Mouse (Mus musculus): ENCODE results near the gene Atg2a. TPM values are rescaled to one million over a fixed set of nuclear protein-coding genes. Genes with fewer than 3 reads are reported as not detected.

Atg2a gene
- polyA plus RNA-seq, 1 experiment, result 28.9 TPM

- TF ChIP-seq CTCF (IDR thresholded peaks at IDR 0.05; ENCODE audit: extremely low read depth, insufficient read depth, low read length) (no peak), POLR2A (IDR thresholded peaks at IDR 0.05; ENCODE audit: extremely low read depth, insufficient read depth, low read length) (no peak)
- H3K4me1 ChIP-seq (ENCODE audit: control insufficient read depth, insufficient read depth, low read length), result peaks cover 3% of the 10 kb centered on the region; the same call in 1 of the 2 replicates
- H3K4me3 ChIP-seq (ENCODE audit: insufficient read depth, low read length), result no peak overlapping the region; the same call in 1 of the 2 replicates
- no peak overlapping the region for H3K27ac ChIP-seq (ENCODE audit: insufficient read depth, low read length)
These were observed 1.8 kb downstream of the Atg2a start for GRCm38 (mm10) chr19:6243226-6243625.

DNA sequence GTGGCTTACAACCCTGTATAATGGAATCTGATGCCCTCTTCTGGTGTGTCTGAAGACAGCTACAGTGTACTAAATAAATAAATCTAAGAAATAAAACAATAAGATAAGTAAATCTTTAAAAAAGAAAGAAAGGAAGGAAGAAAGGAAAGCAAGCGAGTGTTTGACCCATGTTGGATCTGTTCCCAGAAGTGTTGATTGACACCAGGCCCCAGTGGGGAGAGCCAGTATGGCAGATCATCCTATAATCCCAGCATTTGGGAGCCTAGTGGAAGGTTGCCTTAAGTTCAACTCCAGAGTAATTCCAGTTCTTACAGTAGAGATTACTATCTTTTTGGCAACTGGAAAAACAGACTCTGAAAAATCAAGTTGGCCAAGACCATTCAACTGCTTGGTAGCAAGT is 4.3 kb downstream of the Atg2a start:
- H3K27ac ChIP-seq (ENCODE audit: insufficient read depth, low read length), result no peak overlapping the region
- peaks cover 3% of the 10 kb centered on the region; the same call in 1 of the 2 replicates for H3K4me1 ChIP-seq (ENCODE audit: control insufficient read depth, insufficient read depth, low read length)
- TF ChIP-seq CTCF (IDR thresholded peaks at IDR 0.05; ENCODE audit: extremely low read depth, insufficient read depth, low read length) (no peak), POLR2A (IDR thresholded peaks at IDR 0.05; ENCODE audit: extremely low read depth, insufficient read depth, low read length) (no peak)
- H3K4me3 ChIP-seq (ENCODE audit: insufficient read depth, low read length), result no peak overlapping the region

DNA sequence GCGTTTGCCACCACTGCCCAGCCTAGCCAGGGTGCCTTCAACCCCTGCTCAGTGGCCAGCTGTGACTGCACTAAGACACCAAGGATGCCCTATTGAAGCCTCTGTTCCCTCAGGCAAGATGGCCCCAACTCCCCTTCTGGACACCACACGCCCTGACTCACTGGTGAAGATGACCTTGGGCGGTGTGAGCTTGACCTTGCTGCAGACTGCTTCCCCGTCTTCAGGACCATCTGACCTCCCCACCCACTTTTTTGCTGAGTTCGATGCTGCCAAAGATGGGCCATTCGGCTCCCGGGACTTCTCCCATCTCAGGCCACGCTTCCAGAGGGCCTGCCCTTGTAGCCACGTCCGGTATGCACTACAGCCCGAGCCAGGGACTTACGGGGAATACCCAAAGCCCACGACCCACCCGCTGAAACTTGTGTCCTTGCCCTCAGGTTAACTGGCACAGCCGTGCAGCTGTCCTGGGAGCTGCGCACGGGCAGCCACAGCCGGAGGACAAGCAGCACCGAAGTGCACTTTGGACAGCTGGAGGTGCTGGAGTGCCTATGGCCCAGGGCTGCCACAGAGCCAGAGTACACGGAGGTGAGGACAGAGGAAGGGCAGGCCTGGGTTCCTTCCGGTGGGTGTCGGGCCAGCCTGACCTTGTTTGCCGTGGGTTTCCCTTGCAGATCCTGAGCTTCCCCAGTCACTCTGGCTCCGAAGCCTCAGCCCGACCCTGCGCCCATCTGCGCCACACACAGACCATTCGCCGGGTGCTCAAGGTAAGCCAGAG is 6.2 kb downstream of the Atg2a start:
- Histone ChIP-seq H3K4me3 (ENCODE audit: insufficient read depth, low read length) (no peak overlapping the region), H3K27ac (ENCODE audit: insufficient read depth, low read length) (no peak overlapping the region), H3K4me1 (ENCODE audit: control insufficient read depth, insufficient read depth, low read length) (no peaks in the 10 kb centered on the region; the same call in 1 of the 2 replicates)
- TF ChIP-seq CTCF (IDR thresholded peaks at IDR 0.05; ENCODE audit: extremely low read depth, insufficient read depth, low read length), result no peak
- TF ChIP-seq POLR2A (IDR thresholded peaks at IDR 0.05; ENCODE audit: extremely low read depth, insufficient read depth, low read length), result no peak

GRCm38 (mm10) chr19:6253021-6253420 is 11.6 kb downstream of the Atg2a start:
- H3K4me1 ChIP-seq (ENCODE audit: control insufficient read depth, insufficient read depth, low read length), result no peaks in the 10 kb centered on the region
- H3K4me3 ChIP-seq (ENCODE audit: insufficient read depth, low read length), result no peak overlapping the region
- no peak for TF ChIP-seq POLR2A (IDR thresholded peaks at IDR 0.05; ENCODE audit: extremely low read depth, insufficient read depth, low read length)
- no peak for TF ChIP-seq CTCF (IDR thresholded peaks at IDR 0.05; ENCODE audit: extremely low read depth, insufficient read depth, low read length)
- H3K27ac ChIP-seq (ENCODE audit: insufficient read depth, low read length), result no peak overlapping the region

- Histone ChIP-seq H3K27ac (ENCODE audit: insufficient read depth, low read length) (no peak overlapping the region), H3K4me3 (ENCODE audit: insufficient read depth, low read length) (no peak overlapping the region), H3K4me1 (ENCODE audit: control insufficient read depth, insufficient read depth, low read length) (peaks cover 3% of the 10 kb centered on the region; the same call in 1 of the 2 replicates)
- no peak for TF ChIP-seq POLR2A (IDR thresholded peaks at IDR 0.05; ENCODE audit: extremely low read depth, insufficient read depth, low read length)
- TF ChIP-seq CTCF (IDR thresholded peaks at IDR 0.05; ENCODE audit: extremely low read depth, insufficient read depth, low read length), result no peak
These were observed 19.0 kb downstream of the Atg2a start for GRCm38 (mm10) chr19:6260428-6260827.

GRCm38 (mm10) chr19:6260946-6261345 is 19.5 kb downstream of the Atg2a start:
- TF ChIP-seq CTCF (IDR thresholded peaks at IDR 0.05; ENCODE audit: extremely low read depth, insufficient read depth, low read length) (0 out of 2 replicates have a peak, but pooled peaks have one; percentile 31), POLR2A (IDR thresholded peaks at IDR 0.05; ENCODE audit: extremely low read depth, insufficient read depth, low read length) (no peak)
- H3K4me3 ChIP-seq (ENCODE audit: insufficient read depth, low read length), result no peak overlapping the region
- peaks cover 3% of the 10 kb centered on the region; the same call in 1 of the 2 replicates for H3K4me1 ChIP-seq (ENCODE audit: control insufficient read depth, insufficient read depth, low read length)
- H3K27ac ChIP-seq (ENCODE audit: insufficient read depth, low read length), result no peak overlapping the region

- H3K27ac ChIP-seq (ENCODE audit: insufficient read depth, low read length), result no peak overlapping the region
- TF ChIP-seq POLR2A (IDR thresholded peaks at IDR 0.05; ENCODE audit: extremely low read depth, insufficient read depth, low read length), result no peak
- no peak for TF ChIP-seq CTCF (IDR thresholded peaks at IDR 0.05; ENCODE audit: extremely low read depth, insufficient read depth, low read length)
These were observed 19.9 kb downstream of the Atg2a start for GRCm38 (mm10) chr19:6261379-6261778.

GRCm38 (mm10) chr19:6262222-6262621 is 20.8 kb downstream of the Atg2a start:
- no peak overlapping the region for H3K27ac ChIP-seq (ENCODE audit: insufficient read depth, low read length)
- H3K4me3 ChIP-seq (ENCODE audit: insufficient read depth, low read length), result no peak overlapping the region
- no peak for TF ChIP-seq POLR2A (IDR thresholded peaks at IDR 0.05; ENCODE audit: extremely low read depth, insufficient read depth, low read length)
- TF ChIP-seq CTCF (IDR thresholded peaks at IDR 0.05; ENCODE audit: extremely low read depth, insufficient read depth, low read length), result peak; percentile 88
- peaks cover 3% of the 10 kb centered on the region; the same call in 1 of the 2 replicates for H3K4me1 ChIP-seq (ENCODE audit: control insufficient read depth, insufficient read depth, low read length)

More at GRCm38 (mm10) chr19:6261379-6261778, 19.9 kb downstream of the Atg2a start:
- H3K4me1 ChIP-seq (ENCODE audit: control insufficient read depth, insufficient read depth, low read length), result peaks cover 3% of the 10 kb centered on the region; the same call in 1 of the 2 replicates
- no peak overlapping the region for H3K4me3 ChIP-seq (ENCODE audit: insufficient read depth, low read length)

DNA sequence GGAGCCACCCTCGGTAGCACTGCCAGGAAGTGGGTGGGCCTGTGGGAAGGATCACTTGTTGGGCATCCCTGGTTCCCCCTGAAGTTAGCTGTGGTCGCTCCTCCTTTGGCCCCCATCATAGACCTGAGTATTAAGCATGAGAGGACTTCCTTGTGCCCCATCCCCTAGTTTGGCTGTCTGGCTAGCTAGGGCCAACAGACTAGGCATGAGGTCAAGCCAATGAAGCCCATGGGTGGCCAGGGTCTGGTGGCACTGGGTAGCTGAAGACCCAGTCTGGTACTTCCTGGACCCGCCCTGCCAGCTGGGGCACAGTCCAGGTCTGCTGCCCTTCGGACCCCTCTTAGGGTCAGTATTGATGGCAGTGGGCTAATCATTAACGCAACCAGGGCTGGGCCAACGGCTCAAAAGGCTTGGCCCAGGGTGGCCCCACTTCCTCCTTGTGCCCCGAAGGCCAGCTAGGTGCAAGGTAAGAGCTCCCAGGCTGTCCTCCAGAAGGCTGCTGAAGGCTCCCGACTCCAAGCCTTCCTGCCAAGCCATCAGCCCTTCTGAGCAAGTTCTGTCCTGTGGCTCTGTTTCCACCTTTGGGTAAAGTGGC is 21.5 kb downstream of the Atg2a start:
- TF ChIP-seq POLR2A (IDR thresholded peaks at IDR 0.05; ENCODE audit: extremely low read depth, insufficient read depth, low read length), result no peak
- no peak for TF ChIP-seq CTCF (IDR thresholded peaks at IDR 0.05; ENCODE audit: extremely low read depth, insufficient read depth, low read length)
- Histone ChIP-seq H3K4me1 (ENCODE audit: control insufficient read depth, insufficient read depth, low read length) (peaks cover 3% of the 10 kb centered on the region; the same call in 1 of the 2 replicates), H3K27ac (ENCODE audit: insufficient read depth, low read length) (no peak overlapping the region), H3K4me3 (ENCODE audit: insufficient read depth, low read length) (no peak overlapping the region)
